Mouse (Mus musculus): ENCODE measurements around the gene Dscaml1. TPM values are rescaled to one million over a fixed set of nuclear protein-coding genes. Genes with fewer than 3 reads are reported as not detected.

Dscaml1 gene
- polyA plus RNA-seq, 1 experiment from 2014 or later = not detected

- 37% methylated on average over 10 of the region's 10 CpGs for WGBS (ENCODE audit: insufficient replicate concordance)
- no peaks in the 10 kb centered on the region for H3K9me3 ChIP-seq (replicated peaks)
- no peaks in the 10 kb centered on the region for H3K36me3 ChIP-seq
- no peak overlapping the region for H3K27ac ChIP-seq
- peaks cover 8% of the 10 kb centered on the region; the same call in 1 of the 2 replicates for H3K27me3 ChIP-seq (replicated peaks)
- ATAC-seq = no peak
- no peaks in the 10 kb centered on the region; the same call in 1 of the 2 replicates for H3K4me1 ChIP-seq
- H3K4me2 ChIP-seq = no peak overlapping the region
- no peak overlapping the region for H3K4me3 ChIP-seq
- H3K9ac ChIP-seq = no peak overlapping the region
Observed at GRCm38 (mm10) chr9:45693424-45694237, 267.2 kb downstream of the Dscaml1 start.

- Histone ChIP-seq H3K4me2 (no peak overlapping the region), H3K9ac (no peak overlapping the region), H3K9me3 (replicated peaks) (no peaks in the 10 kb centered on the region), H3K27ac (no peak overlapping the region), H3K36me3 (no peaks in the 10 kb centered on the region), H3K4me3 (no peak overlapping the region), H3K4me1 (no peaks in the 10 kb centered on the region; the same call in 1 of the 2 replicates), H3K27me3 (replicated peaks) (peaks cover 8% of the 10 kb centered on the region; the same call in 1 of the 2 replicates)
- WGBS (ENCODE audit: insufficient replicate concordance) = 10% methylated on average over 2 of the region's 2 CpGs
- no peak for ATAC-seq
Observed at GRCm38 (mm10) chr9:45694256-45694655, 267.8 kb downstream of the Dscaml1 start.

GRCm38 (mm10) chr9:45699171-45699570, 272.7 kb downstream of the Dscaml1 start:
- Histone ChIP-seq H3K36me3 (no peaks in the 10 kb centered on the region), H3K4me2 (no peak overlapping the region), H3K4me3 (no peak overlapping the region), H3K27me3 (replicated peaks) (no peaks in the 10 kb centered on the region; the same call in 1 of the 2 replicates), H3K27ac (no peak overlapping the region), H3K9ac (no peak overlapping the region), H3K4me1 (no peaks in the 10 kb centered on the region), H3K9me3 (replicated peaks) (no peaks in the 10 kb centered on the region)
- WGBS (ENCODE audit: insufficient replicate concordance) = 74% methylated on average over 10 of the region's 10 CpGs
- ATAC-seq = no peak

- H3K4me1 ChIP-seq = no peaks in the 10 kb centered on the region
- WGBS (ENCODE audit: insufficient replicate concordance) = 77% methylated on average over 3 of the region's 3 CpGs
Observed at GRCm38 (mm10) chr9:45703236-45703635, 276.8 kb downstream of the Dscaml1 start.

GRCm38 (mm10) chr9:45704441-45704840, 278.0 kb downstream of the Dscaml1 start:
- H3K36me3 ChIP-seq = no peaks in the 10 kb centered on the region
- no peak overlapping the region for H3K27ac ChIP-seq
- no peak overlapping the region for H3K9ac ChIP-seq
- H3K4me2 ChIP-seq = no peak overlapping the region
- no peak for ATAC-seq
- H3K4me3 ChIP-seq = no peak overlapping the region
- H3K9me3 ChIP-seq (replicated peaks) = no peaks in the 10 kb centered on the region
- no peaks in the 10 kb centered on the region for H3K27me3 ChIP-seq (replicated peaks)
- H3K4me1 ChIP-seq = no peaks in the 10 kb centered on the region
- 52% methylated on average over 3 of the region's 3 CpGs for WGBS (ENCODE audit: insufficient replicate concordance)

More at GRCm38 (mm10) chr9:45703236-45703635, 276.8 kb downstream of the Dscaml1 start:
- Histone ChIP-seq H3K4me3 (no peak overlapping the region), H3K9ac (no peak overlapping the region), H3K27ac (no peak overlapping the region), H3K36me3 (no peaks in the 10 kb centered on the region), H3K9me3 (replicated peaks) (no peaks in the 10 kb centered on the region), H3K4me2 (no peak overlapping the region), H3K27me3 (replicated peaks) (no peaks in the 10 kb centered on the region)
- ATAC-seq = no peak

GRCm38 (mm10) chr9:45710300-45710699, 283.9 kb downstream of the Dscaml1 start:
- ATAC-seq = no peak
- no peak overlapping the region for H3K4me3 ChIP-seq
- H3K27me3 ChIP-seq (replicated peaks) = no peaks in the 10 kb centered on the region
- no peaks in the 10 kb centered on the region for H3K4me1 ChIP-seq
- H3K9ac ChIP-seq = no peak overlapping the region
- WGBS (ENCODE audit: insufficient replicate concordance) = 63% methylated on average over 11 of the region's 11 CpGs
- no peak overlapping the region for H3K27ac ChIP-seq
- H3K36me3 ChIP-seq = no peaks in the 10 kb centered on the region
- H3K9me3 ChIP-seq (replicated peaks) = no peaks in the 10 kb centered on the region
- no peak overlapping the region for H3K4me2 ChIP-seq

- H3K9ac ChIP-seq = no peak overlapping the region
- no peak overlapping the region for H3K4me2 ChIP-seq
- H3K4me1 ChIP-seq = no peaks in the 10 kb centered on the region
- ATAC-seq = no peak
- 60% methylated on average over 3 of the region's 3 CpGs for WGBS (ENCODE audit: insufficient replicate concordance)
- no peaks in the 10 kb centered on the region for H3K9me3 ChIP-seq (replicated peaks)
- no peak overlapping the region for H3K27ac ChIP-seq
- H3K36me3 ChIP-seq = no peaks in the 10 kb centered on the region
- no peaks in the 10 kb centered on the region for H3K27me3 ChIP-seq (replicated peaks)
- no peak overlapping the region for H3K4me3 ChIP-seq
Observed at GRCm38 (mm10) chr9:45715387-45715786, 289.0 kb downstream of the Dscaml1 start.

GRCm38 (mm10) chr9:45719997-45720396, 293.6 kb downstream of the Dscaml1 start:
- Histone ChIP-seq H3K4me3 (no peak overlapping the region), H3K4me1 (no peaks in the 10 kb centered on the region), H3K27ac (no peak overlapping the region), H3K9ac (no peak overlapping the region), H3K4me2 (no peak overlapping the region), H3K36me3 (no peaks in the 10 kb centered on the region), H3K9me3 (replicated peaks) (no peaks in the 10 kb centered on the region), H3K27me3 (replicated peaks) (0 out of 2 replicates have a peak, but pooled peaks cover 3% of the 10 kb centered on the region)
- ATAC-seq = no peak
- WGBS (ENCODE audit: insufficient replicate concordance) = 53% methylated on average over 7 of the region's 7 CpGs

- Histone ChIP-seq H3K4me1 (no peaks in the 10 kb centered on the region), H3K9ac (no peak overlapping the region), H3K27ac (no peak overlapping the region), H3K9me3 (replicated peaks) (no peaks in the 10 kb centered on the region), H3K4me3 (no peak overlapping the region), H3K27me3 (replicated peaks) (no peaks in the 10 kb centered on the region; the same call in 1 of the 2 replicates), H3K4me2 (no peak overlapping the region), H3K36me3 (no peaks in the 10 kb centered on the region)
- WGBS (ENCODE audit: insufficient replicate concordance) = 67% methylated on average over 5 of the region's 5 CpGs
- no peak for ATAC-seq
Observed at GRCm38 (mm10) chr9:45731851-45732250, 305.4 kb downstream of the Dscaml1 start.

GRCm38 (mm10) chr9:45733246-45733645, 306.8 kb downstream of the Dscaml1 start:
- no peaks in the 10 kb centered on the region for H3K9me3 ChIP-seq (replicated peaks)
- H3K27me3 ChIP-seq (replicated peaks) = no peaks in the 10 kb centered on the region; the same call in 1 of the 2 replicates
- H3K27ac ChIP-seq = no peak overlapping the region
- H3K4me2 ChIP-seq = no peak overlapping the region
- H3K4me1 ChIP-seq = no peaks in the 10 kb centered on the region
- 45% methylated on average over 6 of the region's 6 CpGs for WGBS (ENCODE audit: insufficient replicate concordance)
- H3K4me3 ChIP-seq = no peak overlapping the region
- H3K36me3 ChIP-seq = no peaks in the 10 kb centered on the region
- no peak for ATAC-seq
- no peak overlapping the region for H3K9ac ChIP-seq

- no peak for ATAC-seq
- Histone ChIP-seq H3K9ac (no peak overlapping the region), H3K4me2 (no peak overlapping the region), H3K4me3 (no peak overlapping the region), H3K36me3 (no peaks in the 10 kb centered on the region), H3K27ac (no peak overlapping the region), H3K4me1 (no peaks in the 10 kb centered on the region), H3K27me3 (replicated peaks) (peaks cover 18% of the 10 kb centered on the region; the same call in 1 of the 2 replicates), H3K9me3 (replicated peaks) (no peaks in the 10 kb centered on the region)
- WGBS (ENCODE audit: insufficient replicate concordance) = 50% methylated on average over 12 of the region's 12 CpGs
Observed at GRCm38 (mm10) chr9:45739001-45739701, 312.7 kb downstream of the Dscaml1 start.
